Comparison of ENCODE assay signal across 7 mouse cellular contexts in the genomic region with DNA sequence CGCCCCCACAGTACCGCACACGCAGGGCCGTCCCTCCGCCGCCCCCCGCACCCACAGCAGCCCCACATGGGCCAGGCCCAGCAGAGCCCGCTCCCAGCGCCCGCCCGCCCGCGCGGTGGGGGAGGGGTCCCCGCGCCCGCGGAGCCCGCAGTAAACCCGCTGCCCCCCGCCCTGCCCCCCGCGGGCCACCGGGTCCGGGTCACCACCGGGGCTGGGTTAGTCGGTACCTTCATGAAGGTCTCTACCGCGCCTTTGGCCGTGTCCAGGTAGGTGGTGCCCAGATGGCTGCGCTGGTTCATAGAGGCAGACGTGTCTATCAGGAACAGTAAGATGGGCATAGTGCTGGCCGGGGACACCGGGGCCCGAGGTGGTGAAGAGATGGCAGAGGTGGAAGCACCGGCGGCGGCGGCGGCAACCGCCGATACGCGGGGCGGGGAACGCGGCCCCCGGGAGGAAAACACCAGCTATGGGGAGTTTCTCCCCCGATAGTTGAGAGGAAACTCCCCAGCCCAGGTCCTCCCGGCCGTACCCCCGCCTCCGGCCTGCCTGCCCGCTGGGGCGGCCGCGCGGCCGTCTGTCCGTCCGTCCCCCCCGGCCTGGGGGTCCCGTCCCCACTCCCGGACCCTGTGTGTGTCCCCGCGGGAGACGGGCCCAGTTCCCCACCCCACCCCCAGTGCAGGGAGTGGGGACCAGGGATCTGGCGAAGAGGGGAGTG. TPM values are rescaled to one million over a fixed set of nuclear protein-coding genes. Genes with fewer than 3 reads are reported as not detected.
DNase-seq lines count a peak whose midpoint lies in the region; ATAC-seq lines count a peak whose summit lies in the region.

No protein-coding gene starts in this region.

- under 1% methylated on average over 51 of the region's 68 CpGs for WGBS in embryonic facial prominence, embryonic 12.5 days
- 0% methylated on average over 51 of the region's 68 CpGs for WGBS in limb, embryonic 11.5 days
- under 1% methylated on average over 66 of the region's 68 CpGs for WGBS in midbrain, embryonic 13.5 days

- H3K9me3 ChIP-seq in embryonic facial prominence, embryonic 12.5 days: no peaks in the 10 kb centered on the region
- H3K9me3 ChIP-seq in limb, embryonic 11.5 days (ENCODE audit: control insufficient read depth, low read length): no peaks in the 10 kb centered on the region
- no peaks in the 10 kb centered on the region for H3K9me3 ChIP-seq in midbrain, embryonic 13.5 days

- H3K4me3 ChIP-seq in embryonic facial prominence, embryonic 12.5 days: peak overlapping the region; percentile 96
- peak overlapping the region; percentile 94 for H3K4me3 ChIP-seq in limb, embryonic 11.5 days (ENCODE audit: low read depth, low read length)
- peak overlapping the region; percentile 97 for H3K4me3 ChIP-seq in midbrain, embryonic 13.5 days (replicated peaks)

- H3K9ac ChIP-seq in embryonic facial prominence, embryonic 12.5 days: peak overlapping the region; percentile 98
- peak overlapping the region; percentile 96 for H3K9ac ChIP-seq in limb, embryonic 11.5 days (ENCODE audit: low read length)
- H3K9ac ChIP-seq in midbrain, embryonic 13.5 days (replicated peaks): peak overlapping the region; percentile 94

- H3K4me2 ChIP-seq in embryonic facial prominence, embryonic 12.5 days (replicated peaks): peak overlapping the region; percentile 62
- H3K4me2 ChIP-seq in limb, embryonic 11.5 days (ENCODE audit: low read depth, severe bottlenecking): peak overlapping the region; percentile 74
- peak overlapping the region; percentile 84 for H3K4me2 ChIP-seq in midbrain, embryonic 13.5 days (replicated peaks)

- H3K27me3 ChIP-seq in embryonic facial prominence, embryonic 12.5 days: no peaks in the 10 kb centered on the region
- no peaks in the 10 kb centered on the region for H3K27me3 ChIP-seq in limb, embryonic 11.5 days (ENCODE audit: control insufficient read depth, insufficient read depth, low read length)
- no peaks in the 10 kb centered on the region for H3K27me3 ChIP-seq in midbrain, embryonic 13.5 days

- peak; percentile 58 for ATAC-seq in embryonic facial prominence, embryonic 12.5 days (ENCODE audit: insufficient number of reproducible peaks, insufficient read depth, low FRiP score, low TSS enrichment)
- peak; percentile 35 for ATAC-seq in limb, embryonic 11.5 days (ENCODE audit: insufficient number of reproducible peaks, low FRiP score, low TSS enrichment, low read depth)
- ATAC-seq in midbrain, embryonic 13.5 days: peak; percentile 66

- peaks cover 5% of the 10 kb centered on the region; the same call in 1 of the 2 replicates for H3K36me3 ChIP-seq in embryonic facial prominence, embryonic 12.5 days
- peaks cover 3% of the 10 kb centered on the region; the same call in 1 of the 2 replicates for H3K36me3 ChIP-seq in limb, embryonic 11.5 days (ENCODE audit: control insufficient read depth, insufficient read depth, low read length)
- no peaks in the 10 kb centered on the region for H3K36me3 ChIP-seq in midbrain, embryonic 13.5 days

- H3K4me1 ChIP-seq in embryonic facial prominence, embryonic 12.5 days: peaks cover 5% of the 10 kb centered on the region; the same call in 1 of the 2 replicates
- H3K4me1 ChIP-seq in limb, embryonic 11.5 days (ENCODE audit: control insufficient read depth, insufficient read depth, low read length): no peaks in the 10 kb centered on the region
- H3K4me1 ChIP-seq in midbrain, embryonic 13.5 days (replicated peaks): peaks cover 19% of the 10 kb centered on the region

- peak; percentile 78 for DNase-seq in adrenal gland, postnatal 14 days
- peak; percentile 98 for DNase-seq in heart, adult 11 months
- peak; percentile 73 for DNase-seq in kidney, adult 11 months
- peak; percentile 75 for DNase-seq in limb, embryonic 11.5 days (ENCODE audit: low spot score)
- peak; percentile 72 to 89 for DNase-seq in spleen, postnatal 4 days (ENCODE audit: low spot score in 2 of 2)

- H3K27ac ChIP-seq in embryonic facial prominence, embryonic 12.5 days: peak overlapping the region; percentile 99
- H3K27ac ChIP-seq in limb, embryonic 11.5 days (replicated peaks; ENCODE audit: low read depth, low read length): peak overlapping the region; percentile 97
- peak overlapping the region; percentile 99 for H3K27ac ChIP-seq in midbrain, embryonic 13.5 days

RNA-seq across cellular contexts. Expression of gene Ints6, which starts 0.5 kb away (rescaled TPM):
- total RNA-seq in adrenal gland, postnatal 14 days (2021): 43.2 and 44.7 TPM in 2 replicates
- polyA plus RNA-seq in embryonic facial prominence, embryonic 12.5 days (2016; fragmentation: Nextera tagmentation; extraction: Ambion mirVana): 28.7 and 35.3 TPM in 2 replicates
- polyA plus RNA-seq in limb, embryonic 11.5 days (2014; fragmentation: Nextera tagmentation; extraction: Ambion mirVana): 29.6 and 31.1 TPM in 2 replicates
- polyA plus RNA-seq in midbrain, embryonic 13.5 days (2015; fragmentation: Nextera tagmentation; extraction: Ambion mirVana): 14.8 and 20.5 TPM in 2 replicates

Comparison
In these comparisons a context has a peak if more than half of its experiments do, and no peak if none do; other contexts are left out.
1. Peak in every context shown above with its lines: DNase-seq, ATAC-seq, H3K4me3 ChIP-seq and H3K27ac ChIP-seq.